Mouse (Mus musculus): ENCODE measurements around the gene Efcab5. TPM values are rescaled to one million over a fixed set of nuclear protein-coding genes. Genes with fewer than 3 reads are reported as not detected.

Gene Efcab5
- total RNA-seq, 1 experiment: 0.27 TPM

- no peaks in the 10 kb centered on the region for H3K36me3 ChIP-seq (ENCODE audit: control insufficient read depth, insufficient read depth, low read length, poor library complexity, severe bottlenecking)
- H3K4me3 ChIP-seq (ENCODE audit: insufficient read depth in 1 of 2, low read depth in 1 of 2, low read length in 2 of 2, poor library complexity in 1 of 2, severe bottlenecking in 1 of 2): peak overlapping the region; percentile 16 to 22; a peak in 3 of 4 replicates
- no peaks in the 10 kb centered on the region for H3K9me3 ChIP-seq (ENCODE audit: control insufficient read depth, insufficient read depth, low read depth, low read length)
- no peak for TF ChIP-seq MAFK (IDR thresholded peaks at IDR 0.05; ENCODE audit: insufficient read depth, low read depth, low read length)
- TF ChIP-seq CHD2 (IDR thresholded peaks at IDR 0.05; ENCODE audit: low read depth, low read length): no peak
- no peak for TF ChIP-seq HCFC1 (IDR thresholded peaks at IDR 0.05; ENCODE audit: borderline replicate concordance, insufficient read depth, low read length)
- no peak for DNase-seq (ENCODE audit: low read depth, low spot score)
- H3K9ac ChIP-seq (ENCODE audit: insufficient read depth, low read depth, low read length, poor library complexity, severe bottlenecking): no peak overlapping the region
- H3K4me1 ChIP-seq (ENCODE audit: control insufficient read depth in 2 of 2, insufficient read depth in 2 of 2, low read length in 2 of 2, poor library complexity in 1 of 2): peaks cover 0 to 2% of the 10 kb centered on the region in 2 experiments; a peak in 1 of 4 replicates
- in situ Hi-C loops (cut with MboI; ENCODE audit: low sequenced_read_pairs in 2 of 2, unreplicated experiment in 2 of 2): loop anchor here in 1 of 2 experiments (10.0 kb wide), 1 partner anchor 208 kb away; no protein-coding TSS in a partner anchor
- H3K27ac ChIP-seq (ENCODE audit: insufficient read depth, low read depth, low read length, poor library complexity, severe bottlenecking): no peak overlapping the region
Measured at GRCm38 (mm10) chr11:77106961-77107360, 81.8 kb downstream of the Efcab5 start.

GRCm38 (mm10) chr11:77100137-77100937 is 88.4 kb downstream of the Efcab5 start:
- in situ Hi-C loops (cut with MboI; ENCODE audit: low sequenced_read_pairs in 2 of 2, unreplicated experiment in 2 of 2): loop anchor here in 1 of 2 experiments (10.0 kb wide), 1 partner anchor 214 kb away; no protein-coding TSS in a partner anchor
- Histone ChIP-seq H3K9me3 (ENCODE audit: control insufficient read depth, insufficient read depth, low read depth, low read length) (no peaks in the 10 kb centered on the region), H3K4me3 (ENCODE audit: insufficient read depth in 1 of 2, low read depth in 1 of 2, low read length in 2 of 2, poor library complexity in 1 of 2, severe bottlenecking in 1 of 2) (no peak overlapping the region), H3K36me3 (ENCODE audit: control insufficient read depth, insufficient read depth, low read length, poor library complexity, severe bottlenecking) (no peaks in the 10 kb centered on the region), H3K4me1 (ENCODE audit: control insufficient read depth in 2 of 2, insufficient read depth in 2 of 2, low read length in 2 of 2, poor library complexity in 1 of 2) (peaks cover 0 to 4% of the 10 kb centered on the region in 2 experiments; a peak in 1 of 4 replicates), H3K9ac (ENCODE audit: insufficient read depth, low read depth, low read length, poor library complexity, severe bottlenecking) (no peak overlapping the region), H3K27ac (ENCODE audit: insufficient read depth, low read depth, low read length, poor library complexity, severe bottlenecking) (no peak overlapping the region)
- no peak for TF ChIP-seq MAFK (IDR thresholded peaks at IDR 0.05; ENCODE audit: insufficient read depth, low read depth, low read length)
- no peak for TF ChIP-seq CHD2 (IDR thresholded peaks at IDR 0.05; ENCODE audit: low read depth, low read length)
- no peak for TF ChIP-seq ZNF384 (IDR thresholded peaks at IDR 0.05; ENCODE audit: low read depth, low read length)
- TF ChIP-seq ZC3H11A (IDR thresholded peaks at IDR 0.05; ENCODE audit: borderline replicate concordance, low read depth, low read length): peak; percentile 90
- DNase-seq (ENCODE audit: low read depth, low spot score): peak; percentile 75

GRCm38 (mm10) chr11:77098332-77098972 is 90.3 kb downstream of the Efcab5 start:
- no peaks in the 10 kb centered on the region for H3K36me3 ChIP-seq (ENCODE audit: control insufficient read depth, insufficient read depth, low read length, poor library complexity, severe bottlenecking)
- H3K4me3 ChIP-seq (ENCODE audit: insufficient read depth in 1 of 2, low read depth in 1 of 2, low read length in 2 of 2, poor library complexity in 1 of 2, severe bottlenecking in 1 of 2): no peak overlapping the region
- no peak overlapping the region for H3K27ac ChIP-seq (ENCODE audit: insufficient read depth, low read depth, low read length, poor library complexity, severe bottlenecking)
- H3K9ac ChIP-seq (ENCODE audit: insufficient read depth, low read depth, low read length, poor library complexity, severe bottlenecking): no peak overlapping the region
- no peak for TF ChIP-seq MAFK (IDR thresholded peaks at IDR 0.05; ENCODE audit: insufficient read depth, low read depth, low read length)
- TF ChIP-seq ZC3H11A (IDR thresholded peaks at IDR 0.05; ENCODE audit: borderline replicate concordance, low read depth, low read length): no peak
- TF ChIP-seq CHD2 (IDR thresholded peaks at IDR 0.05; ENCODE audit: low read depth, low read length): no peak
- in situ Hi-C loops (cut with MboI; ENCODE audit: low sequenced_read_pairs in 2 of 2, unreplicated experiment in 2 of 2): no loop called here
- H3K9me3 ChIP-seq (ENCODE audit: control insufficient read depth, insufficient read depth, low read depth, low read length): no peaks in the 10 kb centered on the region
- peaks cover 0 to 4% of the 10 kb centered on the region in 2 experiments; a peak in 1 of 4 replicates for H3K4me1 ChIP-seq (ENCODE audit: control insufficient read depth in 2 of 2, insufficient read depth in 2 of 2, low read length in 2 of 2, poor library complexity in 1 of 2)
- DNase-seq (ENCODE audit: low read depth, low spot score): no peak

- H3K4me3 ChIP-seq (ENCODE audit: insufficient read depth in 1 of 2, low read depth in 1 of 2, low read length in 2 of 2, poor library complexity in 1 of 2, severe bottlenecking in 1 of 2): no peak overlapping the region
- TF ChIP-seq HCFC1 (IDR thresholded peaks at IDR 0.05; ENCODE audit: borderline replicate concordance, insufficient read depth, low read length): no peak
- no peaks in the 10 kb centered on the region for H3K9me3 ChIP-seq (ENCODE audit: control insufficient read depth, insufficient read depth, low read depth, low read length)
- H3K9ac ChIP-seq (ENCODE audit: insufficient read depth, low read depth, low read length, poor library complexity, severe bottlenecking): no peak overlapping the region
- H3K36me3 ChIP-seq (ENCODE audit: control insufficient read depth, insufficient read depth, low read length, poor library complexity, severe bottlenecking): no peaks in the 10 kb centered on the region
- in situ Hi-C loops (cut with MboI; ENCODE audit: low sequenced_read_pairs in 2 of 2, unreplicated experiment in 2 of 2): no loop called here
- no peak overlapping the region for H3K27ac ChIP-seq (ENCODE audit: insufficient read depth, low read depth, low read length, poor library complexity, severe bottlenecking)
- no peak for DNase-seq (ENCODE audit: low read depth, low spot score)
- H3K4me1 ChIP-seq (ENCODE audit: control insufficient read depth in 2 of 2, insufficient read depth in 2 of 2, low read length in 2 of 2, poor library complexity in 1 of 2): peaks cover 0 to 4% of the 10 kb centered on the region in 2 experiments; a peak in 1 of 4 replicates
Measured at GRCm38 (mm10) chr11:77096991-77097390, 91.8 kb downstream of the Efcab5 start.
